Mouse (Mus musculus) small intestine, adult 10 weeks (tissue): ENCODE data around the gene Tec. TPM values are rescaled to one million over a fixed set of nuclear protein-coding genes. Genes with fewer than 3 reads are reported as not detected.

Experiments
- polyA plus RNA-seq: library from polyadenylated mRNA; stranded (reverse); fragments of 350-450 nt; fragmentation: Illumina TruSeq; extraction: RNeasy Lipid Tissue Mini Kit (QIAGEN cat#74804); gene quantifications from one replicate; pipeline ENCODE4 v1.2.3, GENCODE M21; 2014; ENCODE audit warnings: low replicate concordance

Tec gene
- polyA plus RNA-seq = 36.8 TPM

DNA sequence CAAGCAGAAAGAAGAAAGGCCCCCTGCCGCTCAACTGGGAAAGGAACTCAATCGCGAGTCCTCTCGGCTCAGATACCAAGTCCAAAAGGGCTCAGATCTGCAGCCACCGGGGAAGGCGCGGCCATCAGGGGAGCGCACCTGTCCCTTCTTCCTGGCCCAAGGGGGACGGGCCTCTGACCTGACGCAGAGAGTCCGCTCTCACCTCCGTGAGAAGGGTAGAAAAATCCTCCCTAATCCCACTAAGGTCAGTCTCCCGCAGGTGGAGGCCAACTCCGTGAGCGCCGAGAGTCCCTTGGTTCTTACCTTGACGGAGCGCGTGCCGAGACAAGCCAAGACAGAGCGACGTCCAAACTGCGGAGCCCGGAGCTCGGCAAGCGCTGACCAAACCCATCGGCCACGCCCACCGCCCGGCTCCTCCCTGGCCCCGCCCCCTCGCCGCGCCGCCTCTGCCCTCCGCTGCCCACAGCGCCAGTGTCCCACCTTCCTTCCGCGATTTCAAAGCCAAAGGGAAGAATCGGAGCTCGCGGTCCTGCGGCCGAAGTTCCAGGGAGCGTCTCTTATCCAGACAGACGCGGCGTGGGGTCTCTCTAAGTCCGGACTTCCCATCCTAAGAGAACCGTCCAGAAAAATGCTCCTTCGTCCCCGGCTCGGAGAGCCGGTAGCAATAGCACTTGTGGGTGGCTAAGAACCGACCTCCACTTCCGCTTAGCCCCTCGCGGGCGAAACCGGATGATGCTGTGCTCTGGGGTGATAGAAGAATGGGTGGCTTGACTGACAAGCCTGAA lies at the start of gene Tec:
Gene Tec, minus strand, starts transcription at position 393 of the 785 bp plus-strand sequence.

DNA sequence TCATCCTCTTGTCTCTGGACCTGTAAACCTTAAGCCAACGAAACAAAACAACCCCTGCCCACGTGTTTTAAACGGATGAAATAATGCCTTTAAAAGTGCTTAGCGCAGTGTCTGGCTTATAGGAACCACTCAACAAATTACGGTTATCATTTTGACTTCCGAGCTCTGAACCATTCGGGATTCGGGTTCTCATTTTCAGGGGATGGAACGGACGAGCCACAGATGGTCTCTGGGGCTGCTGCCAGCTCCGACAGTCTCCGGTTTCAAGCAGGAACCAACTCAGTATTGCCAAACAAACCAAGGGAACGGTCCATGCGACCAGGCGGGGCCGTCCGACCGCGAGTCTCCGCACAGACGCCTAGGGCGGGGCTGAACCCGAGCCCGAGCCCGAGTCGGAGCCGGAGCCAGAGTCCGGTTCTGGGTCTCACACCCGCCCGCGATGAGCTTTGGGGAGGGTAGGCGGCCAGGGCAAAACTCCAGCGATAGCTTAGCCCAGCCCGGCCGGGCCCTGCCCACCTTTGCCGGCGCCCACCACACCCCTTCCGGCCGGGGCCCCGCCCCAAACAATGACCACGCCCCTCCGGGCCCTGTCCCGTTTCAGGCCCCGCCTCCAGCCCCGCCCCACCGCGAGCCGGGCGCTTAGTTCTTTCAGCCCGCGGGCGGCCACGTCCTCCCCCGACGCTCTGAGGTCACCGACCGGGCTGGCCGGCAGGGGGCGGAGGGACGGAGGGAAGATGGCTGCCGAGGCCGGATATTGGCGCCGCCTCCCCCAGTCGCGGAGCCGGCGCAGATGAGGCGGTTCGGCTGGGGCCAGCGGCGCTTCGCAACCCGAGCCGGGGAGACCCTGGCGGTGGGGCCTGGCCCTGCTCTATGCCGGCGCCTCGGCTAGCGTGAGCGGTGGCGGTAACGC lies 45.6 kb upstream of the Tec start, which contains the start of gene Slain2:
Gene Slain2, plus strand, starts transcription at position 657 of the 910 bp plus-strand sequence.

DNA sequence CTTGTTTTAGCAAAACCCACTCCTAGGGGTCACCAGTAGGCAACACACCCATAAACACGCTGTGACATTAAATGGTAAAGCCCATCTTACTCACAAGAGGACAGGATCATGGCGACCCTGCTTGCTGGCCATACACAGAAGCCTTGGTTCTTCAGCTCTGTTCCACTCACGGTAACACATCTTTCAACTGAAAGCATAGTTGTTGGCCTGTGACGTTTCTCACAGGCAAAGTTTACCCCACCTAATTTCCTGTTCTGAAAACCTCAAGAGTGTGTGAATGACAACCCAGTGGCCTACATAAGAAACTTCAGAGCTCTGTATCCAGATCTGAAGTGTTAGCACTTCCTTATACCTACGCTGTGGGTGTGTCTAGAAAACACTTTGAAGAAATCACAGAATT lies 115.7 kb downstream of the Tec start, which contains the start of gene Txk:
Gene Txk, minus strand, starts transcription at position 193 of the 400 bp plus-strand sequence.

Other genes with a start within 250 kb of the Tec start
- gene Cnga1, start 224.2 kb downstream of the Tec start, polyA plus RNA-seq = not detected
- 49.7 TPM for gene Nipal1, start 220.7 kb downstream of the Tec start, polyA plus RNA-seq
- 2.7 TPM for gene Txk, start 115.7 kb downstream of the Tec start, polyA plus RNA-seq
- 129 TPM for gene Slain2, start 45.8 kb upstream of the Tec start, polyA plus RNA-seq
- gene Gm10135, start 106.2 kb upstream of the Tec start, polyA plus RNA-seq = not detected
- 3.2 TPM for gene Slc10a4, start 138.4 kb upstream of the Tec start, polyA plus RNA-seq